Mouse (Mus musculus) layer of hippocampus, postnatal 25 days (tissue): Measurements from ENCODE around the gene Zbtb7a. TPM values are rescaled to one million over a fixed set of nuclear protein-coding genes. Genes with fewer than 3 reads are reported as not detected.

Experiments
- DNase-seq, 2 experiments: peaks; one replicate each; pipeline ENCODE4 v3.0.0; 2022; ENCODE audit warnings: mixed read lengths in 2 of 2, low spot score in 1 of 2; ENCODE audit errors: extremely low spot score in 1 of 2
- total RNA-seq, 2 experiments: library from RNA; stranded (reverse); gene quantifications; 2 replicates each; pipeline ENCODE4 v1.2.3; 2021

Zbtb7a gene
- total RNA-seq, result 100 to 1,000 TPM in 1 of 2 experiments, 10 to 100 TPM in 1; 94.7 to 101 TPM

DNA sequence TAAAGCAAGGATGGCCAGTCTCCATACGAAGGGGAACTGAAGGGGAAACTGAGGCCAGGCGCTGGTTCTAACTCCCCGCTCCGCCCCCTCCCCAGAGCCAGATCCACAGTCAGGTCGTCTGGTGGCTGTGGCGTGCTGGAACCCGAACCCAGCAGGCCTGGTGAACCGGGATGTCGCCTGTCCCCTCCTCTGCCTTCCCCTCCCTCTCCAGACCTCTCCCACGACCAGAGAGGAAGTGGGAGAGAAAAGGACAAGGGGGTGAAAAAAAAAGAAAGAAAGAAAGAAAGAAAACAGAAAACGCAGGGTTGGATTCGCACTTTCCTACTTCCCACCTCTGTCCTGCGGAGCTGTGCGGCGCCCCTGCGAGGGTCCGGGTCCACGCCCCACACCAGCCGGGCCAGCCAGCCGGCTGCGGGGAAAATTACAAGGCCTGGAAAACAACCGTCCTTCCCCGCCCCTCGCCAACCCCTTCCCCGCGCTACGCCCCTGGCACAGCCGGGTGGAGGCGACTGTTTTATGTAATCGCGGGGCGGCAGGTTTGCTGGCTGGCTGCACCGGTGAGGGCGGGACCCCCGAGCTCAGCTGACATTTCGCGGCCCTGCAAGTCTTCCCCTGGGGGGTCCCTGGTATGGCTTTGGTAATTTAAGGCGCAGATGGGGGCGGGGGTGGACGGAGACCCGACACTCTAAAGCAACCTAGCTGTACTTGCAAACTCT lies at the start of gene Zbtb7a:
Gene Zbtb7a (plus strand): TSS at position 255 of the 716 bp plus-strand sequence.
- DNase-seq, result peak in 1 of 2 experiments; percentile 39

DNA sequence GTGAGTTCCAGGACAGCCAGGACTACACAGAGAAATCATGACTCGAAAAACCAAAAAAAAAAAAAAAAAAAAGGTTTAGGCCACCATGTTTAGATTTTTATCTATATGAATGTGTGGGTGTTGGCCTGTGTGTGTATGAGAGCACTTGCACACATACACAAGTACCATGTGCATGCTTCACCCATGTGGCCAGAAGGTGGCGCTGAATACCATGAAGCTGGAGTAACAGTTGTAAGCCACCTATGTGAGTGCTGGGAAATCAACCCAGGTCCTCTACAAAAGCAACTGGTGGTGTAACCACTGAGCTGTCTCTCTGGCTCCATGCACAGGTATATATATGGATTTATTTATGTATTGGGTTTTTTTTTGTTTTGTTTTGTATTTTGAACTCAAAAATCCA lies 48.0 kb upstream of the Zbtb7a start:
- DNase-seq, result no peak

DNA sequence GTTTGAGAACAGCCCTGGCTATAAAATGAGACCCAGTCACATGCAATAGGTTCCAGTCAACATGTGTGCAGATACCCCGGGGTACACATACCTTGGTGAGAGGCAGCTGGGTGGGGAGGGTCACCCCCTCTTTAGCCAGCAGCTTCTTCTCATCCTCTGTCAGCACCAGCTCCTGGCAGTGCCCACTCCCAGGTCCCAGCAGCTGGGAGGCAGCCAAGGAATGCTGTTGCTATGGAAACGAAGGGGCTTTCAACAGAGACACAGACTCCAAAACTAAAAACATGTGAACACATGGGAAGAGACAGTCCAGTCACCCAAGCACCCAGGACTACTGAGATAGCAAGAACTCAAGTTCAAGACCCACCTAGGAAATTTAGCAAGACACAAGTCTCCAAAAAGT lies 45.8 kb upstream of the Zbtb7a start:
- DNase-seq, result no peak

- DNase-seq, result no peak
These were observed 44.4 kb upstream of the Zbtb7a start for GRCm38 (mm10) chr10:81090621-81091020.

DNA sequence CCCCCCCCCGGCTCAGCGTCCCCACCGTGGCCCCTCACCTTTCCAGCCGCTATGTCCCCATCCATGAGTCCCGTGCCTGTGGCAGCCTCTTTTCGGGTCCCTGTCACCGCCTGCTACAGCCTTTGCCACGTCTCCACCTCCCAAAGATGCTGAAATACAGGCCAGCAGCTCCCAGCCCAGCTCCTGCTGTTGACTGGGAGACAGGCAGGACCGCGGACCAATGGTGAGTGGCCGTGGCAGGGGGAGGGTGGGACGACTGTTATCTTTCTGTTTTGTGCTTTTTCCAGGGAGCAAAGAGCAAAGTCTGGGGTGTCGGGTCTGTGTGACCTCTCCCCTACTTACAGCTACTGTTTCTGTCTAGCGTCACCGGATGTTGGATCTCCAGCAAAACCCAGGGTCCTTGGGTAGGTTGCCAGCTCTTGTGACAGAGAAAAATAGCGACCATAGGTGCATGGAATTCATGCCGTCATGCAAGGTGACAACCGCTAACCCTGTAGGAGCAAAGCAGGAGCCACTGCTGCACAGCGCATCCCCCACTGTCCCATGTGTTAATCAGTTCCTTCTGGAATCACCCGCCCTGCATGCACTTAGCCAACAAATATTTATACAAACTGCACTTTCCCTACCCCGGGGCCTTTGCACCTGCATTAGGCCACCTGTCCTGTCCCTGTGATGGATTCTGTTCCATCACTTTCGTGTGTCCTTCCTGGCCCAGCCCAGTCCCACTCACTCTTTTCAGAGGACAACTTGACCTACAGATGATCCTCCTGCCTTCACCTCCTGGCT lies 42.4 kb upstream of the Zbtb7a start:
- peak in 1 of 2 experiments; percentile 38 for DNase-seq

DNA sequence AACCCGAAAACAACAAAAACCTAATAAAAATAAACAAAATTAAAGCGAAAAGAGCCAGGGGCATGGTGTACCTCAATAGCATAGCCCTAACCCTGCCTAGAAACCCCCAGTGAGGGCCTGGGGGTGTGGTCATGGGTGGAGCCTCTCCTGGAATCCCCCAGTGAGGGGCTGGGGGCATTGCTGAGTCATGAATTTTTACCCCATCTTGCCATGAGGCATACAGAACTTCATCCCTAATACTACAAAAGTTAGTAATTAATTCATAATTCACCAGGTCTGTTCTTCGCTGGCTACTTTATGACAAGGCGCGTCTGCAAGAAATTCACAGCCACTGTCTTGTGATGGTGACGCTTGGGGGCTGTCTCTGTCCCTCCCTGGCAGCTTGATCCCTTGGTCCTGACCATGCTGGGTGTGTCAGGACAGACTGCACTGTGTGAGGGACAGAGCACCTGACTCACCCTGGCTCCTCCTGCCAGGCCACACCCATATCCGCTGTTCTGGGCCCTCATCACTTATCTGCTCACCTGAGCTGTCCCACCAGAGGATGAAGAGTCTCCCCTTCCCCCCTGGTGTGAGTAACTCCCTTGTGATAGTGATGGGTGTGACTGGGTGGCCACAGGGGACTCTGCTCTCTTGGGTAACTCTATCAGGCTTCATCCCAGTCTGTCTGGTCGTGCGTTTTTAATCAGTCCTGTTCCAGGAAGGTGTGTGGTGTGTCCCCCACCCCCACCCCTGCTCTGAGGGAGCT lies 39.9 kb upstream of the Zbtb7a start:
- no peak for DNase-seq

GRCm38 (mm10) chr10:81105565-81106112 lies 29.4 kb upstream of the Zbtb7a start, which contains the start of gene Map2k2:
Gene Map2k2, plus strand, starts transcription at chr10:81105915.
- peak; percentile 92 to 93 for DNase-seq

DNA sequence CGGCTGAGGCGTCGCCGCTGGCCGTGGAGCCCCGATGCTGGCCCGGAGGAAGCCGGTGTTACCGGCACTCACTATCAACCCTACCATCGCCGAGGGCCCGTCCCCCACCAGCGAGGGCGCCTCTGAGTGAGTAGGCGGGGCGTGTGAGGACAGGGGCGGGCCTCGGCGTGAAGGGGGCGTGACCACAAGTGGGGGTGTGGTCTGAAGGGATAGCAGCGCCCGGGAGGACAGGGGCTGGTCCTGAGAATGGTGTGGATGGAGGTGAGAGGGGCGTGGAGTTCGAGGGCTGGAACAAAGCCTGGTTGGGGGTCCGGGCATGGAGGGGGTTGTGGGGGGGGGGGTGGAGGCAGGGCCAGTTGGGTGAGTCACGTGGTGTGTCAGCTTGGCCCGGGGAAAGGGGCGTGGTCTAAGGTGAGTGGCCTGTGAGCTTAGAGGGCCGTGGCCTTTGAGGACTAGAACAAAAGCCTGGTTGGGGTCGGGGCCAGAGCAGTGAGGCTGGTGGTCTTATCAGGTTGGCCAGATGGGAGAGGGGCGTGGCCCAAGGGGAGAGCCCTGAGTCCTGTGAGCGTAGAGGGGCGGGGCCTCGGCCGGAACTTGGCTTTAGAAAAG lies 28.8 kb upstream of the Zbtb7a start:
- peak in 1 of 2 experiments; percentile 65 for DNase-seq

GRCm38 (mm10) chr10:81112946-81113345 lies 22.1 kb upstream of the Zbtb7a start:
- no peak for DNase-seq

DNA sequence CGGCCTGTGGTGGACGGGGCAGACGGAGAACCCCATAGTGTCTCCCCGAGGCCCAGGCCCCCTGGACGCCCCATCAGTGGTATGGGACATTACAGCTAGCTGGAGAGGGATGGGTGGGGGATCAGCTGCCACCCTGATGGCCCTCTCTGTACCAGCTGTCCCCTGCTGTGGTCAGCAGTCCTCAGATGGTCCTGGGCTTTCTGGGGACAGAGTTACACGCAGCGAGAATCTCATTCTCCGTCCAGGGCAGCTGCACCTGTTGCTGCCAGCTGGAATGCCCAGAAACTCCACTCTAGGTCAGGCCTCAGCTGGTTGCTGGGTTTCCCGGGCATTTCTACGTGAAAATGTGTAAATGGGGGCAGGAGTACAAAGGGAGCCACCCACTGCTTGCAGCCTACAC lies 15.4 kb upstream of the Zbtb7a start:
- no peak for DNase-seq

- no peak for DNase-seq
These were observed 14.4 kb upstream of the Zbtb7a start for GRCm38 (mm10) chr10:81120650-81121049.

DNA sequence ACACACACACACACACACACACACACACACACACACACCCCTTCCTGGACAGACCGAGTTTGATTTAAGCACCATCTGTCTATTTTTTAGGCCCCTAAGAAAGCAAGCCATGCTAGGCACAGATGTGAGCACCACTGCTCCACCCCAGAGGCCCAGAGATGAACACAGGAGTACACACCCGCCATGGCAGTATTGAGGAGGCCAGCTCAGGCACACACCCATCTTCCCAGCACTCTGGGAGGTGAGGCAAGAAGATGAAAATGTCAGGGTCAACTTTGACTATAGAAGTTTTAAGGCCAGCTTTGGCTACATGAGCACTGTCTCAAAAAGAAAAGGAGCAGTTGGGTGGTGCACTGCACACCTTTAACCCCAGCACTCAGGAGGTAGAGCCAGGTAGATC lies 12.1 kb upstream of the Zbtb7a start:
- DNase-seq, result no peak

GRCm38 (mm10) chr10:81123500-81123899 lies 11.5 kb upstream of the Zbtb7a start:
- no peak for DNase-seq

GRCm38 (mm10) chr10:81134181-81134587 lies 836 bp upstream of the Zbtb7a start:
- DNase-seq, result no peak

DNA sequence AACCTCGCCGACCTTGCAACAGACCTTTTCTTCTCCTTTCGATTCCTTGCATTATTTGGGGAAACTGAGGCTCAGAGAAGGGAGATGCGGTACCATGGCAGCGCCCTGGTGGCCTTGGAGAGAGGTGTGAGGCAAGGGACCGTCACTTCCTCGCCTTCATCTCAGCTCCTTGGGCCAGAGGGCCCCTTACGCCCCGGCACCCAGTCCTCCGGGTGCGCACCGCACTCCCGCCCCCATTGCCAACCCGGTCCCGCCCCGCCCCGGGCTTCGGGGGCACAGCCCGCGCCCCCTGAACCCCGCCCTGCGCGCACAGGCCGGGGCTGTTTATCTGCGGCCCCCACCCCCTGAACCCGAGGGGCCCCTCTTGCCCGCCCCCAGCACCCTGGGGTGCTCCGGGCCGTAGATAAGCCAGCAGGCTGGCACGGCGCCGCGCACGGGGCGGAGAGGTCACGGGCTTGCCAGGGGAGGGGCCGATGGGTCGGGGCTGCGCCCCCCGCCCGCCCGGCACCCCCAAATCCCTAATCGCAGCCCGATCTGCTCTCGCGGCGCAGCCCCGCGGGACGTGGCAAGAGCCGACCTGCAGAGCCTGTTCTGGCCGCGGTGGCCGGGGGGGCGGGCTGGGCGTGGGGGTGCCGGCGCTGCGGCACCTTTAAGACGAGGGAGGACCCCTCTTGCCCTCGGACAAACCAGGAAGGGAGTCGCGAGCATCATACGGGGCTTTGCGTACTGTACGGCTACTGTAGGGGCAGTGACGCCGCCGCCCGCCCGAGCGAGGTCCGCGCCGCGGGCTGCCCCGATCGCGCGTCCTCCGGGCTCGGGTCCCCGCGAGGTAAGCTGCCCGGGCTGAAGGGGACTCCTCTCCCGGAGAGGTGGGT lies 1.0 kb downstream of the Zbtb7a start:
- DNase-seq, result peak in 1 of 2 experiments; percentile 53

DNA sequence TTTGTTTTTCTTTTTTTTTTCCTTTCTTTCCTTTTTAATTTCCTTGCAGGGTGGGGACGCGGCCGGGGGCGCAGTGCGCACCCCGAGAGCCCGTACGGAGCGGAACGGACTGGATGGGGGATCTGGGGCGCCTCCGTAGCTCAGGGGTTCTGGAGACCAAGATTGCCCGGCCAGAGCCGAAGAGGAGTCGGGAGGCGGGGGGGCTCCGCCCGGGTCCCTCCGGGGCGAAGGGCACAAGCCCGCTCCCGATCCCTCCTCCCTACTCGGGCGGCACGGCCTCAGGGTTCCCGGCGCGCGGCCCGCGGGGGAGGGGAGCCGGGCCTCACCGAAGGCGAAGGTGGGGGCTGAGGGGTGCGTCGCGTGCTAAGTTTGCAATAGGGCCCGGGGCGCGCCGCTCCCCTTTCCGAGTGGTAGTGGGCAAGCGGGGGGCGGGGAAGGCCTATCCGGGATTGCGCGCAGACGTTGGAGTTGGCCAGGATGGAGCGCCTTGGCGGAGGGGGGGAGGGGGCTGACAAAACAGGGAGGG lies 1.7 kb downstream of the Zbtb7a start:
- peak; percentile 69 to 80 for DNase-seq

DNA sequence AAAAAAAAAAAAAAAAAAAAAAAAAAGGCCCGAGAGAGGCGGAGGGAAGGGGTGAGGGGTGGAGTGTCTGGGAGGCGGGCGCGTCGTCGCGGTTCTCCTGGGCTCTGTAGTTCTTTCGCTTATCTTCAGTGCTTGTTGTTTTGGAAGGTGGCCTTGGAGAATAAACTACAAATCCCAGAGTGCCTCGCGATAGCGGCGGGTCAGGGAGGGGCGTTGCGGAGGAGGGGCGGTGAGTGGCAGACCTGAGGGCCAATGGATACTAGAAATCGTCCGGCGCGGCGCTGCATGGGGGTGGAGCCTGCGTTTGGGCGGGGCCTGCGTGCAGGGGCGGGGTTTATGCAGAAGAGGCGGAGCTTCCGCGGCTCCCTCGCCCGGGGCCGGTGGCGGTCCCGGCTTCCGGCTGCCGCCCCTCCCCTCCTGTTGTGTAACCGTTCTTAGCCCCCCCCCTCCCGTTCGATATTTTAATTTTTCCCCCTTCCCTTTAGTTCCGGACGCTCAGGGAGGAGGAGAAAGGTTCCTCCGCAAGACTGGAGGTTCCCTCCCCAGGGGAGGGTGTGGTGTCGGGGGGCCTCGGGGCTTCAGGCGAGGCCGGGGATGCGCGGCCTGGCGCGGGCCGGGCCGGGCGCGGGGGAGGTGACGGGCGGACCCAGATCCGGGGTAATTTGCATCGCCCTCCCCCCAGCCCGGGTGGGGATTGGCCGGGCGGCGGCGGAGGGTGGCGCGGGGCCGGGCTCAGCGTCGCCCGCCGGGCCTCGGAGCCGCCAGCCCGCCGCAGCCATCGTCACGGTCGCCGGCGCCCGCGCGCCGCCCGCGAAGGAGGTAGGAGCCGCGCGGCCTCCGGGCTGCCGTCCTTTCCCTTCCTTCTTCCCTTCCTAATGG lies 2.5 kb downstream of the Zbtb7a start:
- peak; percentile 99 to 100 for DNase-seq
